In the genomic region with DNA sequence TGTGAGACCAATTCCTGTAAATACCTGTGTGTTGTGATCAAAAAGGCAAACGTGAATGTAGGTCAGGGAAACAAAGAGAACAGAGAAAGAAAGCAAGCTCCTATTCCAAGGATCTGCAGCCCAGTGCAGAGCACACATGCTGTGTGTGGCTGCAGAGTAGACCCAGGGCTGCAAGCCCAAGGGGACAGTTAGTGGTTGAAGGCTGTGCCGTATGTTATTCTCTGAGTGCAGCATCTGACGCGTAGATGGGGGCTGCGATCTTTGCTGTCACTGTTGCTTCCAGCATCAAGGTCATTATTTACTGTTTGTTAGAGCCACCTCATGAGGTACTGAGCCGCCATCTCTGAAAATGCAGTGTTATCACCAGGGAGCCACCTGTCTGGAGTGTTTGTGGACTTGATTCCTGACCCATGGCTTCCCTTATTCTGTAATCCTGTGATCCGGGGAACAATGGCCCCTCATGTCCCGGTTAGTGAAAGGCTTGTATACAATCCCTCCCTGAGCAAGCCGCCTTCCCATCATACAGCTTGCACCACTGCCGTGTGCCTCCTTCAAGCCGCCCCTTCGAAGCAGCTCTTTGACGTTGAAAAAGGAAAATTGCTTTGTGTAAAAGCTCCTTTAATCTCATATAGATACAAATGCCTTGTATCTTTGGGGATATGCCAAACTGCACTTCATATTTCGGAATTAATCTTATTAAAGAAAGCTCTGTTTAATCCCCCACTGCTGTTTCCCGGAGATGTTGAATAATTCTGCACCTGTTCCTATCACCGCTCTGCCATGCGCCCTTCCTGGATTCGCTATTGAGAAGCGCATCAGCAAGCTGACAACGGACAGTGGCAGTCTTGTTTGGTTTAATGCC, we compare ENCODE assay signal across 18 mouse cellular contexts. TPM values are rescaled to one million over a fixed set of nuclear protein-coding genes. Genes with fewer than 3 reads are reported as not detected.
DNase-seq lines count a peak whose midpoint lies in the region; ATAC-seq lines count a peak whose summit lies in the region.
"Had no signal": no experiment of that assay in that cellular context is flagged by ENCODE, and none has a peak within 500 bp of the region (broad histone marks: within the 10 kb centered on the region; RNA-seq: fewer than 3 reads in every experiment).

No protein-coding gene starts in this region.

- H3K27me3 ChIP-seq in hindbrain, embryonic 13.5 days, result no peaks in the 10 kb centered on the region
- H3K27me3 ChIP-seq in hindbrain, embryonic 10.5 days (ENCODE audit: insufficient read depth, poor library complexity, severe bottlenecking), result no peaks in the 10 kb centered on the region
- no peaks in the 10 kb centered on the region for H3K27me3 ChIP-seq in forebrain, embryonic 12.5 days
- no peaks in the 10 kb centered on the region for H3K27me3 ChIP-seq in midbrain, embryonic 10.5 days (ENCODE audit: low read depth, poor library complexity, severe bottlenecking)
- H3K27me3 ChIP-seq in neural tube, embryonic 13.5 days, result no peaks in the 10 kb centered on the region
- H3K27me3 ChIP-seq: CH12.LX; limb, embryonic 13.5 days had no signal

- no peaks in the 10 kb centered on the region for H3K9me3 ChIP-seq in hindbrain, embryonic 13.5 days
- H3K9me3 ChIP-seq in hindbrain, embryonic 10.5 days, result 0 out of 2 replicates have a peak, but pooled peaks cover 3% of the 10 kb centered on the region
- no peaks in the 10 kb centered on the region for H3K9me3 ChIP-seq in forebrain, embryonic 12.5 days
- H3K9me3 ChIP-seq in midbrain, embryonic 10.5 days (replicated peaks), result no peaks in the 10 kb centered on the region
- no peaks in the 10 kb centered on the region for H3K9me3 ChIP-seq in neural tube, embryonic 13.5 days
- H3K9me3 ChIP-seq: limb, embryonic 13.5 days; liver, embryonic 15.5 days had no signal

- H3K4me3 ChIP-seq in hindbrain, embryonic 13.5 days, result no peak overlapping the region
- H3K4me3 ChIP-seq in hindbrain, embryonic 10.5 days, result no peak overlapping the region
- H3K4me3 ChIP-seq in forebrain, embryonic 12.5 days (replicated peaks), result no peak overlapping the region
- H3K4me3 ChIP-seq in midbrain, embryonic 10.5 days, result no peak overlapping the region; the same call in 1 of the 2 replicates
- no peak overlapping the region for H3K4me3 ChIP-seq in neural tube, embryonic 13.5 days
- H3K4me3 ChIP-seq: left cerebral cortex, adult 2 months; limb, embryonic 13.5 days; liver, embryonic 15.5 days had no signal

- H3K27ac ChIP-seq in hindbrain, embryonic 13.5 days, result peak overlapping the region; percentile 72
- no peak overlapping the region for H3K27ac ChIP-seq in hindbrain, embryonic 10.5 days
- H3K27ac ChIP-seq in forebrain, embryonic 12.5 days, result 0 out of 2 replicates have a peak overlapping the region, but pooled peaks have one; percentile 36
- H3K27ac ChIP-seq in midbrain, embryonic 10.5 days (replicated peaks), result peak overlapping the region; percentile 62
- H3K27ac ChIP-seq in neural tube, embryonic 13.5 days (replicated peaks), result peak overlapping the region; percentile 64; the same call in 1 of the 2 replicates
- H3K27ac ChIP-seq: left cerebral cortex, adult 2 months; limb, embryonic 13.5 days; liver, embryonic 15.5 days had no signal

- H3K4me1 ChIP-seq in hindbrain, embryonic 13.5 days (replicated peaks), result peaks cover 9% of the 10 kb centered on the region
- peaks cover 11% of the 10 kb centered on the region; the same call in 1 of the 2 replicates for H3K4me1 ChIP-seq in hindbrain, embryonic 10.5 days (replicated peaks)
- H3K4me1 ChIP-seq in forebrain, embryonic 12.5 days, result peaks cover 10% of the 10 kb centered on the region
- peaks cover 18% of the 10 kb centered on the region for H3K4me1 ChIP-seq in midbrain, embryonic 10.5 days
- H3K4me1 ChIP-seq in neural tube, embryonic 13.5 days (replicated peaks), result peaks cover 25% of the 10 kb centered on the region
- H3K4me1 ChIP-seq: liver, embryonic 15.5 days had no signal

- 0 out of 2 replicates have a peak overlapping the region, but pooled peaks have one; percentile 15 for H3K4me2 ChIP-seq in hindbrain, embryonic 13.5 days
- peak overlapping the region; percentile 17; the same call in 1 of the 2 replicates for H3K4me2 ChIP-seq in forebrain, embryonic 12.5 days
- H3K4me2 ChIP-seq in neural tube, embryonic 13.5 days, result peak overlapping the region; percentile 21; the same call in 1 of the 2 replicates
- H3K4me2 ChIP-seq: liver, embryonic 15.5 days had no signal

- no peak for DNase-seq in hindbrain, embryonic 10.5 days (ENCODE audit: low spot score)
- DNase-seq in midbrain, embryonic 10.5 days (ENCODE audit: low spot score), result peak; percentile 16
- DNase-seq in cerebellum, adult 8-10 months, result no peak
- no peak for DNase-seq in spleen, adult 12 weeks (ENCODE audit: low spot score)
- DNase-seq: adrenal gland, postnatal 14 days; cerebellum, postnatal 25 days; lung, postnatal 14 days; thymus, adult 2 months had no signal

- peak; percentile 70 for ATAC-seq in hindbrain, embryonic 13.5 days (ENCODE audit: low FRiP score)
- 0 out of 2 replicates have a peak, but pooled peaks have one; percentile 44 for ATAC-seq in forebrain, embryonic 12.5 days (ENCODE audit: low FRiP score)
- 0 out of 2 replicates have a peak, but pooled peaks have one; percentile 58 for ATAC-seq in neural tube, embryonic 13.5 days (ENCODE audit: low read depth)
- ATAC-seq in frontal cortex, adult (ENCODE audit: low TSS enrichment), result no peak

- WGBS in hindbrain, embryonic 13.5 days, result 37% methylated on average over 20 of the region's 20 CpGs
- WGBS in hindbrain, embryonic 10.5 days, result 55% methylated on average over 20 of the region's 20 CpGs
- WGBS in forebrain, embryonic 12.5 days, result 32% methylated on average over 20 of the region's 20 CpGs
- 46% methylated on average over 20 of the region's 20 CpGs for WGBS in midbrain, embryonic 10.5 days
- 43% methylated on average over 20 of the region's 20 CpGs for WGBS in neural tube, embryonic 13.5 days

- H3K36me3 ChIP-seq in hindbrain, embryonic 13.5 days, result no peaks in the 10 kb centered on the region
- H3K36me3 ChIP-seq in hindbrain, embryonic 10.5 days, result no peaks in the 10 kb centered on the region
- H3K36me3 ChIP-seq in forebrain, embryonic 12.5 days (replicated peaks), result no peaks in the 10 kb centered on the region
- H3K36me3 ChIP-seq in midbrain, embryonic 10.5 days, result no peaks in the 10 kb centered on the region
- H3K36me3 ChIP-seq in neural tube, embryonic 13.5 days, result no peaks in the 10 kb centered on the region
- H3K36me3 ChIP-seq: limb, embryonic 13.5 days; liver, embryonic 15.5 days had no signal

- H3K9ac ChIP-seq in hindbrain, embryonic 13.5 days, result 0 out of 2 replicates have a peak overlapping the region, but pooled peaks have one; percentile 6
- H3K9ac ChIP-seq in forebrain, embryonic 12.5 days, result no peak overlapping the region
- 0 out of 2 replicates have a peak overlapping the region, but pooled peaks have one; percentile 5 for H3K9ac ChIP-seq in neural tube, embryonic 13.5 days
- H3K9ac ChIP-seq: limb, embryonic 13.5 days; liver, embryonic 15.5 days had no signal

RNA-seq across cellular contexts. Expression of gene Erich6b, which starts 5.1 kb away (rescaled TPM):
- polyA plus RNA-seq in hindbrain, embryonic 13.5 days (2015; fragmentation: Nextera tagmentation; extraction: Ambion mirVana), result not detected in 2 replicates
- polyA plus RNA-seq in hindbrain, embryonic 10.5 days (2016; fragmentation: Nextera tagmentation; extraction: Ambion mirVana), result not detected in 2 replicates
- polyA plus RNA-seq in forebrain, embryonic 12.5 days (2016; fragmentation: Nextera tagmentation; extraction: Ambion mirVana), result not detected in 2 replicates
- polyA plus RNA-seq in midbrain, embryonic 10.5 days (2016; fragmentation: Nextera tagmentation; extraction: Ambion mirVana), result not detected in 2 replicates
- polyA plus RNA-seq in neural tube, embryonic 13.5 days (2015; fragmentation: Nextera tagmentation; extraction: Ambion mirVana), result not detected in 2 replicates
- polyA plus RNA-seq: heart, embryonic 14.5 days; kidney, embryonic 14.5 days; limb, embryonic 13.5 days; liver, embryonic 15.5 days; thymus, adult 2 months had no signal

RNA-seq across cellular contexts. Expression of gene Spert, which starts 54.3 kb away (rescaled TPM):
- not detected in 2 replicates for polyA plus RNA-seq in hindbrain, embryonic 13.5 days (2015; fragmentation: Nextera tagmentation; extraction: Ambion mirVana)
- not detected in 2 replicates for polyA plus RNA-seq in hindbrain, embryonic 10.5 days (2016; fragmentation: Nextera tagmentation; extraction: Ambion mirVana)
- polyA plus RNA-seq in forebrain, embryonic 12.5 days (2016; fragmentation: Nextera tagmentation; extraction: Ambion mirVana), result not detected in 2 replicates
- not detected in 2 replicates for polyA plus RNA-seq in midbrain, embryonic 10.5 days (2016; fragmentation: Nextera tagmentation; extraction: Ambion mirVana)
- polyA plus RNA-seq in neural tube, embryonic 13.5 days (2015; fragmentation: Nextera tagmentation; extraction: Ambion mirVana), result not detected in 2 replicates
- polyA plus RNA-seq: heart, embryonic 14.5 days; kidney, embryonic 14.5 days; limb, embryonic 13.5 days; liver, embryonic 15.5 days had no signal
